Mouse (Mus musculus): ENCODE measurements around the gene Tbc1d24. TPM values are rescaled to one million over a fixed set of nuclear protein-coding genes. Genes with fewer than 3 reads are reported as not detected.

The Tbc1d24 gene
- polyA plus RNA-seq, 1 experiment, result 3.8 TPM

DNA sequence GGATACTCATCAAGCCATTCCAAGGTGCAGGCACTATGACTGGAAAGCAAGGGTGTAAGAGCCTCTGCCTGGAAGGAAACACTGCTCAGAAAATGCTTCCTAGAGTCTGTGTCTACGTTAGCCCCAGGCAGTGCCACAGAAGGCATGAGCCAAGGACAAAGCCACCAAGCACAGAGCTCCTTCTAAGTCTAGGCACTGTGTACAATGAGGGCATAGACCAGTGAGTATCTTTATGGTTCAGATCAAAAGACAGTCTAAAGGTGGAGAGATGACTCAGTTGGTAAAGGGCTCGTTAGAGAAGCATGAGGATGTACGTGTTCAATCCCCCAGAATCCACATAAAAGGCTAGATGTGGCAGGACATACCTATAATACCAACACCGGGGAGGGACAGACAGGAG, 4.3 kb downstream of the Tbc1d24 start:
- no peaks in the 10 kb centered on the region for H3K79me2 ChIP-seq (ENCODE audit: control insufficient read depth, insufficient read depth)
- H3K27me3 ChIP-seq (ENCODE audit: control insufficient read depth, insufficient read depth, insufficient read length), result no peaks in the 10 kb centered on the region
- no peaks in the 10 kb centered on the region for H3K36me3 ChIP-seq (ENCODE audit: control insufficient read depth, insufficient read depth)
- no peaks in the 10 kb centered on the region for H3K79me3 ChIP-seq (ENCODE audit: low read depth)
- TF ChIP-seq CEBPB (IDR thresholded peaks at IDR 0.05; ENCODE audit: low read depth) (no peak), MYOD1 (IDR thresholded peaks at IDR 0.05; ENCODE audit: control insufficient read depth, insufficient read length, low read depth) (no peak), MAX (IDR thresholded peaks at IDR 0.05) (no peak), CTCF (IDR thresholded peaks at IDR 0.05; ENCODE audit: control insufficient read depth, insufficient read depth, insufficient read length) (no peak), FOSL1 (IDR thresholded peaks at IDR 0.05; ENCODE audit: insufficient read depth, low read length, poor library complexity, severe bottlenecking) (no peak), USF1 (IDR thresholded peaks at IDR 0.05; ENCODE audit: low read depth) (no peak), MYOG (IDR thresholded peaks at IDR 0.05; ENCODE audit: control insufficient read depth, extremely low read depth, insufficient read length) (no peak)
- no peak overlapping the region for H3K4me3 ChIP-seq (ENCODE audit: insufficient read depth, poor library complexity, severe bottlenecking)
- H3ac ChIP-seq (ENCODE audit: control insufficient read depth, insufficient read length, low read depth), result no peak overlapping the region

DNA sequence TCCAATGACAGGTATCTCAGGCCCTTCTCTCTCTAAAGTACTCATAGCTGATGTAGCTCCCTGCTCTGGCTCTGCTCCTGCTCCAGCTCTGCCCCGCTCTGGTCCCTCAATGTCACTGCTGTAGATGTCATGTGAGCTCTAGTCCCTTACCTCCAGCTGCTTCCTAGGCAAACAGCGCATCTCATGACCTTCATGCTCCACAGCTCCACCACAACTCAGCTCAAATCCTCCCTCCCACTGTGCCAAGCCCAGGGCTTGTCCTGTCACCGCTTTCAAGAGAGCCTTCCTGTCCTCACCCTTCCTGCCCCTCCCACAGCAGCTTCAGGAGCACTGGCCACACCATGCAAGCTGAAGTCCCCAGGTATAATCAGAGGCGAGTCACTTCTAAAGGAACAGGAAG, 5.6 kb downstream of the Tbc1d24 start:
- H3K27me3 ChIP-seq (ENCODE audit: control insufficient read depth, insufficient read depth, insufficient read length), result no peaks in the 10 kb centered on the region
- H3K36me3 ChIP-seq (ENCODE audit: control insufficient read depth, insufficient read depth), result no peaks in the 10 kb centered on the region
- no peak for TF ChIP-seq CEBPB (IDR thresholded peaks at IDR 0.05; ENCODE audit: low read depth)
- no peak for TF ChIP-seq MYOG (IDR thresholded peaks at IDR 0.05; ENCODE audit: control insufficient read depth, extremely low read depth, insufficient read length)
- TF ChIP-seq CTCF (IDR thresholded peaks at IDR 0.05; ENCODE audit: control insufficient read depth, insufficient read depth, insufficient read length), result no peak
- no peak overlapping the region for H3ac ChIP-seq (ENCODE audit: control insufficient read depth, insufficient read length, low read depth)
- H3K79me3 ChIP-seq (ENCODE audit: low read depth), result no peaks in the 10 kb centered on the region
- H3K79me2 ChIP-seq (ENCODE audit: control insufficient read depth, insufficient read depth), result no peaks in the 10 kb centered on the region
- no peak overlapping the region for H3K4me3 ChIP-seq (ENCODE audit: insufficient read depth, poor library complexity, severe bottlenecking)

DNA sequence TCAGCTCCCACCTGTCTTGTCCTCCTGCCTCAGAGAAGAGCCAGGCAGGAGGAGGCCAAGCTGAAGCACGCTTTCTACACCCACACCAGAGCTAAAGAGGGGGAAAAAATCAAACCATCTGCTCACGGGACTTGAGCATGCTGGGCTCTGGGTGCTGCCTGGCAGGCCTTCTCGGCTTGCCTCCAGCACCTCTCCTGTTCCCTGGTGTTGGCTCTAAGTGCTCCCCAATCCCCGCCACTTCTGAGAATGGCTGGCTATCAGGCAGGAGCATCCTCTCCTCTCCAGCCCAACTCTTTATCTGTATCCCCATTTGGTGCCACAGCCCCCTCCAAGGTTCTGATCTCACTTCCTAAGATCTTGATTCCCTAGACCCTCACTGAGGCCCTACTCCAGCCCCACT, 6.1 kb downstream of the Tbc1d24 start:
- TF ChIP-seq USF1 (IDR thresholded peaks at IDR 0.05; ENCODE audit: low read depth), result no peak
- TF ChIP-seq CTCF (IDR thresholded peaks at IDR 0.05; ENCODE audit: control insufficient read depth, insufficient read depth, insufficient read length), result no peak
- no peak for TF ChIP-seq MYOD1 (IDR thresholded peaks at IDR 0.05; ENCODE audit: control insufficient read depth, insufficient read length, low read depth)
- no peak for TF ChIP-seq FOSL1 (IDR thresholded peaks at IDR 0.05; ENCODE audit: insufficient read depth, low read length, poor library complexity, severe bottlenecking)
- TF ChIP-seq MAX (IDR thresholded peaks at IDR 0.05), result no peak
- no peak for TF ChIP-seq MYOG (IDR thresholded peaks at IDR 0.05; ENCODE audit: control insufficient read depth, extremely low read depth, insufficient read length)
- TF ChIP-seq CEBPB (IDR thresholded peaks at IDR 0.05; ENCODE audit: low read depth), result no peak
- Histone ChIP-seq H3K79me3 (ENCODE audit: low read depth) (no peaks in the 10 kb centered on the region), H3K4me3 (ENCODE audit: insufficient read depth, poor library complexity, severe bottlenecking) (no peak overlapping the region), H3K79me2 (ENCODE audit: control insufficient read depth, insufficient read depth) (no peaks in the 10 kb centered on the region), H3K36me3 (ENCODE audit: control insufficient read depth, insufficient read depth) (no peaks in the 10 kb centered on the region), H3K27me3 (ENCODE audit: control insufficient read depth, insufficient read depth, insufficient read length) (no peaks in the 10 kb centered on the region), H3ac (ENCODE audit: control insufficient read depth, insufficient read length, low read depth) (no peak overlapping the region)

DNA sequence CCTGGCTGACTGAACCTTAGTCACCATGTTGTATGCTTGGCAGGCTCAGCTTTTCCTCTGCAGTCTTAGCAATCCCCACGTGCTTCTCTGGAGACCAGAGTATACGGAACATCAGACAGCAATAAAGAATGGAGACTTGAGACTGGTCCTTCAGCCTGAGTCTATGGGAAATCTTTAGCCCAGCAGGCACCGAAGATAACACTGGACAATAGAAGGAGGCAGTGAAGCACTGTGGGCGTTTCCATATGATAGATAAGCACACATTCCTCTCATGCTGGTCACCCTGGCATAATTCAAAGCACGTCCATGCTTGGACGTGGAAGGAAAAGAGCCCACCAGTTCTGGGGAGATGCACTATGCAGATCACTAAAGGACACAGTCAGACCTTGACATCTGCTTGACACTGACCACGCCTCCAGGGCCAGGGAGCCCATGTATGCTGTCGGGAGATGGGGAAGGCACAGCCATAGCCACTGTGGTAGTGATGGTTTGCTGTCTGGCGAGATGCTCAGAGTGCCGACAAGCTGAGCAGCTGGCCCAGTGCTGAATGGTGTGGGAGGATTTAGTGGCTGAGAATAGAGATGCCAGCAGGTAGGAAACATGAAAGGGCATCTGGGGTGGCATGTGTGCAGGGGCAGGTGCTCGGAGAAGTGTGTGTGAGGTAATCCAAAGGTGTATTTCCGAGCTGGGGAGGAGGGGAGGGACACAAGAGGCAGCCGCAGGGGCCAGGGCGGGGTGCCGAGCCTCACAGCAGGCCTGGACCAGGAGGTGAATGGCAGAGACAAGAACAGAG, 8.1 kb downstream of the Tbc1d24 start:
- Histone ChIP-seq H3ac (ENCODE audit: control insufficient read depth, insufficient read length, low read depth) (no peak overlapping the region), H3K27me3 (ENCODE audit: control insufficient read depth, insufficient read depth, insufficient read length) (no peaks in the 10 kb centered on the region), H3K79me3 (ENCODE audit: low read depth) (no peaks in the 10 kb centered on the region), H3K4me3 (ENCODE audit: insufficient read depth, poor library complexity, severe bottlenecking) (no peak overlapping the region), H3K36me3 (ENCODE audit: control insufficient read depth, insufficient read depth) (no peaks in the 10 kb centered on the region), H3K79me2 (ENCODE audit: control insufficient read depth, insufficient read depth) (no peaks in the 10 kb centered on the region)
- TF ChIP-seq CEBPB (IDR thresholded peaks at IDR 0.05; ENCODE audit: low read depth) (no peak), MYOG (IDR thresholded peaks at IDR 0.05; ENCODE audit: control insufficient read depth, extremely low read depth, insufficient read length) (no peak), MAX (IDR thresholded peaks at IDR 0.05) (no peak), USF1 (IDR thresholded peaks at IDR 0.05; ENCODE audit: low read depth) (no peak), CTCF (IDR thresholded peaks at IDR 0.05; ENCODE audit: control insufficient read depth, insufficient read depth, insufficient read length) (no peak), MYOD1 (IDR thresholded peaks at IDR 0.05; ENCODE audit: control insufficient read depth, insufficient read length, low read depth) (no peak), FOSL1 (IDR thresholded peaks at IDR 0.05; ENCODE audit: insufficient read depth, low read length, poor library complexity, severe bottlenecking) (no peak)

DNA sequence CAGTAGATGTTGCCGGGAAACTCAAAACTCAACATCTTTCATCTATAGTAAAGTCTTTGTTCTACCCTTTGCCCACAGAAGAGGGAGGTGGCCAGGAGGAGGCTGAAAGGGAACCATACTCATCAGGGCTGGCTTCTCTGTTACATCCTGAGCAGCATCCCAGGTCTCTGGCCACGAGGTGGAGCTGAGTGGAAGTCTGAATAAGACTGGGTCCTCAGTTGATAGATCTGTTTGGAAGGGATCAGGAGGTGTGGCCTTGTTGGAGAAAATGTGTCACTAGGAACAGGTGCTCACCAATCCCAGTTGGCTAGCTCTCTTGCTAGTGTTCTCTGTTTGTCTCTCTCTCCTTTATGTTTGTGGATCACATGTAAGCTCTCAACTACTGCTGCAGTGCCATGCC, 10.0 kb downstream of the Tbc1d24 start:
- no peaks in the 10 kb centered on the region for H3K27me3 ChIP-seq (ENCODE audit: control insufficient read depth, insufficient read depth, insufficient read length)
- H3K36me3 ChIP-seq (ENCODE audit: control insufficient read depth, insufficient read depth), result no peaks in the 10 kb centered on the region
- no peak overlapping the region for H3K4me3 ChIP-seq (ENCODE audit: insufficient read depth, poor library complexity, severe bottlenecking)
- TF ChIP-seq USF1 (IDR thresholded peaks at IDR 0.05; ENCODE audit: low read depth), result no peak
- TF ChIP-seq MYOG (IDR thresholded peaks at IDR 0.05; ENCODE audit: control insufficient read depth, extremely low read depth, insufficient read length), result no peak
- no peak for TF ChIP-seq MAX (IDR thresholded peaks at IDR 0.05)
- no peak for TF ChIP-seq FOSL1 (IDR thresholded peaks at IDR 0.05; ENCODE audit: insufficient read depth, low read length, poor library complexity, severe bottlenecking)
- no peak for TF ChIP-seq CEBPB (IDR thresholded peaks at IDR 0.05; ENCODE audit: low read depth)
- TF ChIP-seq MYOD1 (IDR thresholded peaks at IDR 0.05; ENCODE audit: control insufficient read depth, insufficient read length, low read depth), result no peak
- no peak for TF ChIP-seq CTCF (IDR thresholded peaks at IDR 0.05; ENCODE audit: control insufficient read depth, insufficient read depth, insufficient read length)
- H3ac ChIP-seq (ENCODE audit: control insufficient read depth, insufficient read length, low read depth), result no peak overlapping the region
- no peaks in the 10 kb centered on the region for H3K79me3 ChIP-seq (ENCODE audit: low read depth)
- no peaks in the 10 kb centered on the region for H3K79me2 ChIP-seq (ENCODE audit: control insufficient read depth, insufficient read depth)

All from C2C12 (cell line).